Mouse (Mus musculus) ZHBTc4 (cell line): Measurements from ENCODE around the gene C2cd2l.
"Not testable (repeated sequence)": the region's sequence is repeated elsewhere in the genome, so short reads cannot be mapped to it uniquely, and the experiment has no call there.

ENCODE experiments used
- DNase-seq: peaks from one replicate; pipeline ENCODE4 v3.0.0-alpha.2; 2011; ENCODE audit warnings: low read depth, low spot score

C2cd2l gene

GRCm38 (mm10) chr9:44319887-44320798 lies at the start of gene C2cd2l:
Gene C2cd2l, minus strand, starts transcription at chr9:44320285.
- DNase-seq, result peak; percentile 98

GRCm38 (mm10) chr9:44364480-44364879 lies 44.4 kb upstream of the C2cd2l start:
- peak; percentile 83 for DNase-seq

- DNase-seq, result not testable (repeated sequence)
Measured at GRCm38 (mm10) chr9:44361931-44362330, 41.8 kb upstream of the C2cd2l start.

DNA sequence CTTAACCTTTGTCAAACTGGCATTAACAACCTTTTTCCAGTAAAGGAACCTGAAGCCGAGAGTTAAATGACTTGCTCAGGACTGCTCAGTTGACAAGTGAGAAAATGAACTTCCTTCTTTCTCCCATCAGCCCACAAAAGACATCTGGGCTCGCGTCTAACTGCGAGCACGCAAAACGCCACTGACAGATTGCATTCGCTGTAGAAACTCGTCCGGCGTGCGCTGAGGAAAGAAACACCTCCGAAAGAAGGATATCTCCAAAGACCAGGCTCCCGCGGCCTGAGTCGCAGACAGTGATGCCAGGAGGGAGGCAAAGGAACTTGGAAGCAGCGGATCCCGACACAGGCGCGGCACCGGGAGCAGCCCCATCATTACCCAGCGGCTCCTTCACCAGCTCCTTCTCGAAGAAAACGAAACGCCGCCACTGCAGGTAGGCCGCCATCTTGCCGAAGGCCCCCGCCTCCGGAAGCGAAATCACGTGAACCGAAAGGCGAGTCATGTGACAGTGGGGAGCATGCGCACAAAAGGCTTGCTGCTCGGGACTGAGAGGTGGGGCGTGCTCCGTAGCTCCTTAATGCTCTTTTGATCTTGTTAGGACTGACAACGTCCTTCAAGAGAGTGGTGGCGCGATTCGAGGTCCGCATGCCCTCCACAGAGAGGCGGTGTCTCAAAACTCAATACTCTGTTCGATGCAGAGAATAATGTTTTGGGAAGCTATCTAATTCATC lies 41.3 kb upstream of the C2cd2l start, which contains the start of gene Vps11:
Gene Vps11, minus strand, starts transcription at position 481 of the 728 bp plus-strand sequence.
- peak; percentile 98 for DNase-seq

DNA sequence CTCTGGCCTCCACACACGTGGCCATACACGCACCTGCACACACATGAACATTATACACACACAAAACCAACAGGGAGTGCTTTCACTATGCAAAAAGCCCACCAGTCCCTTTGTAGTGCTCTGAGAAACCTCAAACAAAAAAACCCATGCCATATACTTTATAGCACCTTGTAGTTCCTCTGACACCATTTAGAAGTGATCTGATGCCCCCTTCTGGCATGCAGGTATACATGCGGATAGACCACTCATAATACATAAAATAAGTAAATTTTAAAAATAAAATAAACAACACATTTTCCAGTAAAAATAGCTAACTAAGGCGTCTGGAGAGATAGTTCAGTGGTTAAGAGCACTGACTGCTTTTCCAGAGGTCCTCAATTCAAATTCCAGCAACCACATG lies 37.1 kb upstream of the C2cd2l start:
- DNase-seq, result no peak

GRCm38 (mm10) chr9:44353142-44353541 lies 33.1 kb upstream of the C2cd2l start:
- no peak for DNase-seq

GRCm38 (mm10) chr9:44352337-44352736 lies 32.3 kb upstream of the C2cd2l start:
- DNase-seq, result no peak

DNA sequence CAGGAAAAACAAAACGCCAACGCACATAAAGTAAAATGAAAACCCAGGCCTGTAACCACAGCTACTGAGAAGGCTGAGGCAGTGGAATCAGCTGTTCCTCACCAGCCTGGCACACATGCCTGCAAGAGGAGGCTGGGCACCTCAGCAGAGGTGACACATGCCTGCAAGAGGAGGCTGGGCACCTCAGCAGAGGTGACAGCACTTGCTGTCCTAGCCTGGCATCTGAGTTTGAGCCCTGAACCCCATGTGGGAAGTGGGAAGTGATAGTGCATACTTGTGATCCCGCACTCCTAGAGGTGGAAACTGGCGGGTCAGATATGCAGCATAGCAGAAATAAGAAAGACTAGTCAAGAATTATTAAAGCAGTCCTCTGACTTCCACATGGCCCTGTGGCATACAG lies 31.3 kb upstream of the C2cd2l start:
- no peak for DNase-seq

DNA sequence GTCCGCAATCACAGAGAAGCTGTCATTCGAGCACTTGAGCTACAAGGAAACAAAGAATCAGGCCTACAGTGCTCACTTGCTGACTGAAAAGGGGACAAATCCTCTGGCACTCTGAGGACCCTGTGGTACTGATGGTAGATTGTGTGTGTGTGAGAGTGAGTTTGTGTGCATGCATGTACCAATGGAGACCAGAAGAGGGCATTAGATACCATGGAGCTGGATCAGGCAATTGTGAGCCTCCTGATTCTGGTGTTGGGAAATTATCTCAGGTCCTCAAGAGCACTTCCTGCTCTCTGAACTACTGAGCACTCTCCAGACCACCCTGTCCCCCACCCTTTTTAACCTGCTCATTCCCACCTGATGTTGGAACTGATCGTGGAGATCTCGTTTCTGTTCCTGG lies 28.5 kb upstream of the C2cd2l start:
- peak; percentile 59 for DNase-seq

GRCm38 (mm10) chr9:44347621-44348020 lies 27.5 kb upstream of the C2cd2l start:
- peak; percentile 46 for DNase-seq

- DNase-seq, result no peak
Measured at GRCm38 (mm10) chr9:44347166-44347565, 27.1 kb upstream of the C2cd2l start.

GRCm38 (mm10) chr9:44345570-44346433 lies 25.7 kb upstream of the C2cd2l start:
- no peak for DNase-seq

- peak; percentile 93 for DNase-seq
Measured at GRCm38 (mm10) chr9:44343781-44344421, 23.8 kb upstream of the C2cd2l start, which contains the start of gene Hmbs. Gene Hmbs, minus strand, starts transcription at chr9:44344228.

- DNase-seq, result no peak
Measured at GRCm38 (mm10) chr9:44343290-44343689, 23.2 kb upstream of the C2cd2l start.

DNA sequence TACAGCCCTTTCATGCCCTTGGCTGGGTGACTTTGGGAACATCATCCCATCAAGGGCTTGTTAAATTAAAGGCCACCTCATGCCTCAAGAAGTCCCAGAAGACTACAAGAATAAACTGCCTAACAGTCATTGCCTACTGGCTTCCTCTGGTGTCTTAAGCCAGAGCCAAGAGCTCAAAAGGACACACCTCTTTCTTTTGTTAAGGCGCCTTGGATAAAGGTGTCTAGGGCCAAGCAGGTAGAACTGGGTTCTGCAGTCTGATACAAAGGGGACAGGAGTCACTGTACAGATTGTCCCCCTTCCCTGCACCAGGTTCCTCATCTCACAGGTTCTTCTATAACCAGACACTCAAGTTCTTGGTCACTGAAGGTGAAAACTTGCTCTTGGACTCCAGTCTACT lies 22.5 kb upstream of the C2cd2l start:
- no peak for DNase-seq

DNA sequence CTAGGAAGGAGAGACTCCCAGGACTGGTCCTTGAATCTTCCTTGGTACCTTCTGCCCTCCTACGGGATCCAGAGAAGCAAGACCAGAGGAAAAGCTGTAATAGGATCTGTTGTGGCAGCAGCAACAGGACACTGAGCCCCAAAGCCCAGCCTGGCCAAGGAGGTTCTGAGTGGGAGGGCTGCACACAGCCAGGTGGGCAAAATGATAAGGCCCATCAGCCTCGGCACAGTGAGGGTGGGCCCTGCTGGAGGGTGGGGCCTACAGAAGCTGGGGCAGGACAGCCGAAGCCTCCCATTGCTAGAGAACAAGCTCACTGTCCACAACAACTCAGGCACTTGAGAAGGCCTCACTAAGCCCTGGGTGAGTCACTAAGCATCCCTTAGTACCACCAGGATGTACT lies 22.1 kb upstream of the C2cd2l start:
- no peak for DNase-seq

DNA sequence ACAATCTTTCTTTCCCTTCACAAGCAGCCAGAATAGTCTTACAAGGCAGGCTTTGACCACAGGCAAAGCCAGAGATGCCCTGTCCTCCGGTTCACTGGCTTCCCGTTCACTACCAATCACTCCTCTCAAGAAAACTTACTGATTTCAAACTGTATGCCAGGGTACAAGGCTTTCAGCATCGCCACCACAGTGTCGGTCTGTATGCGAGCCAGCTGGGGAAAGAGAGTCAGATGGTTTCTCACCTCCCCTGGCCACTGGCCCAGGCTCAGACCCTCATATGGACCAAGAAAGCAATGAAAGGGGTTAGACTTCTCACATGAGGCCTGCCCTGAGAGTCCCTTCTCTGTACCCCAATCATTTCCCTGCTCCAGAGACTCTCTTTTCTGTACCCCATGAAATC lies 21.4 kb upstream of the C2cd2l start:
- DNase-seq, result no peak

DNA sequence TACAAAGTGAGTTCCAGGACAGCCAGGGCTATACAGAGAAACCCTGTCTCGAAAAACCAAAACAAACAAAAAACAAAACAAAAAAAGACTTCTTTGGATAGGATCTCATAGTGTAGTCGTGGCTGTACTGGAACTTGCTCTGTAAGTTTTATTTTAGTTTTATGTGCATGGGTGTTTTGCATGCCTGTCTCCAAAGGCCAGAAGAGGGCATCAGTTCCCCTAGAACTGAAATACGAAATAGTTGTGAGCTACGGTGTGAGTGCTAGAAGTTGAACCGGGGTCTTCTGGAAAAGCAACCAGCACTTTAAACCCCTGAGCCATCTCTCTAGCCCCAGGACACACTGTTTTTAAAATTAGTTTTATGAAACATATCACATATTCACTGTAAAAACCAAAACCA lies 18.5 kb upstream of the C2cd2l start:
- no peak for DNase-seq

DNA sequence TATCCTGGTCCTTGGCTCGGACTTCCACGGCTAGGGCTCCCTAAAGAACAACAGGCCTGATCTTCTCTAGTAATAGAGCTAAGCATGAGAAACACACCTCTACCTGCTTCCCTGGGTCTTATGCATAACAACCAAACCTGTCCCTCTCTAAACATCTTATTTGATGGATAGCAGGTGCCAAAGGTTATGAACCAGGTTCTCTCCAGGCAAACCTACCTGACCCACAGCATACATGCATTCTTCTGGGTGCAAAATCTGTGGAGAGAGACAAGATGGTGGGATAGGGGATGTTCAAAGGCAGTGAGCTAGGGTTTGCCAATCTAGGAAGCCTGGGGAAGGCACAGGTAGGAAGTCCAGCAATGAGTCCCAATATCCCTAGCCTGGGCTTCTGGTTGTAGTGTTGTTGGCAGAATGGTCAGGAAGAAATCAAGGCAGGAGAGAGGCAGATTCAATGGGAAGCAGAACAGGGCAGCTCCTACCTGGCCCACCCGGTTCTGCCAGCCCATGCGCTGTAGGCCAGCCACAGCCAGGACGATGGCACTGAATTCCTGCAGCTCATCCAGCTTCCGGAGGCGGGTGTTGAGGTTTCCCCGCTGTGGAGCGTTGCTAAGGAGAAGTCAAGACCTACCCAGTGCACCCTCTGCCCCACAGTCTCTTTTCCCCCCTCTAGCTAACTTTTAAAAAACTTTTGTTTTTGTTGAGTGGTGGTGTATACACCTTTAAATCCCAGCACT lies 17.5 kb upstream of the C2cd2l start:
- DNase-seq, result peak; percentile 66

DNA sequence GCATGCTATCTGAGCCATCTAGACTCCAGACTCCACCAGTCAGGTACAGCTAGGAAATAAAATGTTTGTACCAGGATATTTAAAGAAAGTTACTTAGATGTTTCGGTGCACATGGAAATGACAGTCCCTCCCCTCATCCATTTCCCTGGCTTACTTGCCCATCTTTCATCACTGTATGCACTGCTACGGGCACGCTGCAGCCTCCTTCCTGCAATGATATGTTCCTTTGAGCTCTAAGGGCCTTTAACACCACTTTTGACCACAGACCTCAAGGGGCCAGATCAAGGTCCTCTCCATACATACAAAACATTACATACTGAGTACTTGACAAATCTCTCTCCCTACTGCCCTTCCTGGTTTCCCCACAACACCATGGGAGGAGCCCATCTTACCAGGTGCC lies 16.9 kb upstream of the C2cd2l start:
- peak; percentile 51 for DNase-seq
